Mouse (Mus musculus) forelimb bud, embryonic 11.5 days (tissue): ENCODE measurements around the gene Tmem115.

Experiments used
- DNase-seq: peaks from one replicate; pipeline ENCODE4 v3.0.0-alpha.2; 2012; ENCODE audit warnings: low read depth, low spot score

The Tmem115 gene

DNA sequence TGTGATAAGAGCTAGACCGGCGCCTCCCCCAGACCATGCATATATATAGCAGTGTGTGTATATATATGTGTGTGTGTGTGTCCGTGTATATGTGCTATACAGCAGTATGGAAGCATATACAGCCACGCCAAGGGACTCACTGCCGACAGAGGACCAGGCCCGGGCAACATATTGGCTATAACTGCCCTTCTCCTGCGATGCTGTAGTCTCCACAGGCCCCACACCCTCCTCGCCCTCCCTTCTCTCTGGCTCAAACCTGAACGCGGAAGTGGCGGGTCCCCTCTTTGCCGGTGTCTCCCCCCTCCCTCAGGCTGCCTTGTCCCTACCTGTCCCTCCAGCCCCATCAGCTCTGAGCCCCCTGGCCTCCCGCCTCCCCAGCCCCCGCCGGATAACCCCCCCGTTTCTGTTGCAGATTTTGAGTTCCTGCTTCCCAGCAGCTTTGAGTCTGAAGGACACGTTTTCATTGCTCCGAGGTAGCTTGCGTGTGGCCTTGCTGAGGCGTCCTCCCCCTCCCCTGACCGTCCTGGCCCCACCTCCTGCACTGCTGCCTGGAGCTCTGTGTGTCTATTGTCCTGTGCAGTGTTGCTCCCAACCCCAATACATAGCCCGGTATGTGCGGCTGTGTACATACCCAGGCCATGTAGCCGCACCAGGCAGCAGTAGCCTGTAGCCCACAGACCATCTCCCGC is 11.9 kb upstream of the Tmem115 start:
- DNase-seq = no peak

DNA sequence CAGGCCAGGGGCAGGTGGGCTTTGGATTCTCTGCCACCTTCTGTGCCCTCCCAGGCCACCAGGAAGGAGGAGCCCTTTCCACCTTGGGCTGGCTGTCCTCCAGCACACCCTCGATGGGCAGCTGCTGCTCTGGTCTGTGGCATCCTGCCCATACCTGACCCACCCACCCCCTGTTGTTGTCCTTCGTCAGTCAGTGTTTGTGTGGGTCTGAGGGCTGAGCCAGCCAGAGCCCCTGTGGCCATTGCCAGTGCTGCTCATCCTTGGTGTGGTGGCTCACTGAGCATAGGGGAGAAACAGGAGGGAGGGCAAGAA is 11.4 kb upstream of the Tmem115 start:
- no peak for DNase-seq

DNA sequence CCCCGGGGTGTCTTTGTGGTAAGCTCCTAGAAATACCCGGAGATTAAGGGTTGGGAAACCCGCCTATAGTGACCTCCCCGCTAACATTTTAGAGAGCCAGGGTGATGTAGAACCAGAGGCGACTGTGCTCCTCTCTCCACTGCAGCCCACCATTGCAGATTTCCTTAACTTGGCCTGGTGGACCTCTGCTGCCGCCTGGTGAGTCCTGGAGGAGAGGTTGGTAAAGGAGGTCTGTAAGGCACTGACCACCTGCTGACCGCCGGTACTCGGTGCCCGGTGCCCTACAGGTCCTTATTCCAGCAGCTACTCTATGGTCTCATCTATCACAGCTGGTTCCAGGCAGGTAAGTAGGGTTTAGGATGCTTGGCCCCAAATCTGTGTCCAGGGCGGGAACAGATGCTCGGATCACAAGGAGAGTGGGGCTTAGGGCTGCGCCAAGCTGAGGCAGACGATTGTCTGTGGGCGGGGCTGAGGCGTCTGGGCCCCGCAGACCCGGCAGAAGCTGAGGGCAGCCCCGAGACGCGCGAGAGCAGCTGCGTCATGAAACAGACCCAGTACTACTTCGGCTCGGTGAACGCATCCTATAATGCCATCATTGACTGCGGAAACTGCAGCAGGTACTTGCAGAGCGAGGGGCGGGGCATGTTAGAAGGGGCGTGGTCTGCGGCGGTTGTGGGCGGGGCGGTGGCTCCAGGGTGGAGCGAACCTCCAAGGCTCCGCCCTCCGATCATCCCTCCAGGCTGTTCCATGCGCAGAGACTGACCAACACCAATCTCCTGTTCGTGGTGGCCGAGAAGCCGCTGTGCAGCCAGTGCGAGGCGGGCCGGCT is 7.3 kb upstream of the Tmem115 start:
- DNase-seq = peak; percentile 60

DNA sequence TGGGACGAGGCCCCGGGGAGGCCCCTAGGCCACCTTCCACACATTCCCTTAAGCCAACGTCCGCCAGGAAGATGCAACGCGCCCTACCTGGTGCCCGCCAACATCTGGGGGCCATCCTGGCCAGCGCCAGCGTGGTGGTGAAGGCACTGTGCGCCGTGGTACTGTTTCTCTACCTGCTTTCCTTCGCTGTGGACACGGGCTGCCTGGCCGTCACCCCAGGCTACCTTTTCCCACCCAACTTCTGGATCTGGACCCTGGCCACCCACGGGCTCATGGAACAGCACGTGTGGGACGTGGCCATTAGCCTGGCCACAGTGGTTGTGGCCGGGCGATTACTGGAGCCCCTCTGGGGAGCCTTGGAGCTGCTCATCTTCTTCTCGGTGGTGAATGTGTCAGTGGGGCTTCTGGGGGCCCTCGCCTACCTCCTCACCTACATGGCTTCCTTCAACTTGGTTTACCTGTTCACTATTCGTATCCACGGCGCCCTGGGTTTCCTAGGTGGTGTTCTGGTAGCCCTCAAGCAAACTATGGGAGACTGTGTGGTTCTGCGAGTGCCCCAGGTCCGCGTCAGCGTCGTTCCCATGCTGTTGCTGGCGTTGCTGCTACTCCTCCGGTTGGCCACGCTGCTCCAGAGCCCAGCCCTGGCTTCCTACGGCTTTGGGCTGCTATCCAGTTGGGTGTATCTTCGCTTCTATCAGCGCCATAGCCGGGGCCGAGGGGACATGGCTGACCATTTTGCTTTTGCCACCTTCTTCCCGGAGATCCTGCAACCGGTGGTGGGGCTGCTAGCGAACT is 860 bp downstream of the Tmem115 start:
- no peak for DNase-seq

DNA sequence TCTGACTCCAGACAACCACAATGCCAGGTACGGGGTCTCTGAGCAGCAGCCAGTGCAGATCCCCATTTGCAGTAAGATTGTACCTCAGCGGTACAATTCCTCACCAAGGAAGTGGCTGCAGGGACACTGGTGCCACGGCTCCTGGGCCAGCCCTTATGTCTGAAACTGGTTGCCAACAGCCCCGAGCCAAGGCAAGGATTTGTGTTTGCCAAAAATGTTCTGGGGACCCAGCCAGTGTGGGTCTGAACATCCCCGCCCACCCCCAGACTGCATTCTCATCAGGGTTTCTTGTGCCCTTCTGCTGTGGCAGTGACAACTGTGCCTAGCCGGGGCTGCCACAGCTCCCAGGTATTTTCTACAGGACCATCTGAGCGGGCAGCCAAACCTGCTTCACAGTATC is 4.5 kb downstream of the Tmem115 start:
- DNase-seq = no peak

DNA sequence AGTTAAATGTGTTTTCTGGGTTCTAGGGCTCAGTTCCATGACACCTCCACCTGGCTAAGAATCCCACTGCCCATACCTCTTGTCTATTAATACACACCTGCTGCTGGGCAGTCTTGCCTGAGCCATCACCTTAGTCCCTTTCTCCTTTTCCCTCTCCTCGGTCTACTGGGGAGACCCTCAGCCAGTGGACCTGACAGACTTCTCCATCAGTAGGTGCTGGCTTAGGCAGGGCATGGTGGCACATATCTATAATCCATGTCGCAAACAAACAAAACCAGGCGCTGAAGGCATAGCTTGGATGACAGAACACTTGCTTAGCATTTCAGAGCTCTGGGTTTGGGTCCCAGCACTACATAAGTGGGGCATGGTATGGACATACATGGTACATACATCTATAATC is 5.0 kb downstream of the Tmem115 start:
- no peak for DNase-seq

DNA sequence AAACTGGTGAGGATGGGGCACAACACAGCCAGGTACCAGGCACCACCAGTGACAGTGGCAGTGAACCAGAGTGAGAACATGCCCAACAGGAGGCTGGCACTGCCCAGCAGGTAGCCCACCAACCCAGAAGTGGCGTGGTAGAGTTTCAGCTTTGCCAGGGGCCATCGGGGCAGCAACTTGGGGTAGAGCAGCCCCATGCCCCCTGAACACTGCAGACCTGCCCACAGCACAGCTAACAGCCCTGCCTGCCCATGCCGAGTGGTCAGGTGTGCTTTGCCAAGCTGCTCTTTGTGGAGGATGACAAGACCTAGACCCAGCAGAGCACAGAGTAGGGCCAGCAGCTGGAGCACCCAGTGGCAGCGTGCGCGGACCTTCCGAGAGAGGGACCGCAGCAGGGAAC is 6.2 kb downstream of the Tmem115 start:
- DNase-seq = no peak

DNA sequence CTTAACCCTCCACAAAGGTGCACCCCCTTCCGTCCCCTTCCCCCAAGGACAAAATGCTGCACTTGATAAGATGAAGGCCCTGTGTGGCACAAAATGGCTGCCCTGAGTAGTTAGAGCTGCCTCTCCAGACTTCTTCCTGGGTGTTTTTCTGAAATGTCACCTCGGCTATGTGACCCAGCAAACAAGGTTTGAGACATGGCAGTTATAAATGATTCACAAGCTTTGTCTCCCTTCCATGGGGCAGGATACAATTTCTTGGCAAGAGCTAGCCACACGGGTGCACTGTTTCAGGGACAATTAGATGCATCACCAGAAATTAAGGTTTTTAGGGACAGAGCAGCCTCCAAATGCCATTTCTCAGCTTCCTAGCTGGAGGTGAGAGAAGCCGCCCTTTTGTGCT is 6.7 kb downstream of the Tmem115 start:
- DNase-seq = no peak

DNA sequence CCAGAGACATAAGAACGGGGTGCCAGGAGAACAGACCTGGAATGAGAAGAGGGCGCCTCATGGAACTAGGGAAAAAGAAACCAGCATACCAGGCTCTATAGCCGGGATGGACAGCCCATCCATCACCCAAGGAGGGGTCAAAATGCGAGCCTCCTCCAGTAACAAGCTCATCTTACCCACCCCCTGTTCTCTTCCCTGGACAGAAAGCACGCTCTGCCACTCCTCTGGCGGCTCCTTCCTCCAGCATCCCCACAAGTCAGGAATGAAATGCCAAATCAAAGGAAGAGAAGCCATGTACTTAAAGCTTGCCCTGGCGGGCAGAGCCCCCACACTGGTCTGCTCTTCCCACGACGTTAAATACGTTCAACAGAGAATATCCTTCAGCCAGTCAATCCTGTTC is 7.3 kb downstream of the Tmem115 start:
- DNase-seq = no peak

DNA sequence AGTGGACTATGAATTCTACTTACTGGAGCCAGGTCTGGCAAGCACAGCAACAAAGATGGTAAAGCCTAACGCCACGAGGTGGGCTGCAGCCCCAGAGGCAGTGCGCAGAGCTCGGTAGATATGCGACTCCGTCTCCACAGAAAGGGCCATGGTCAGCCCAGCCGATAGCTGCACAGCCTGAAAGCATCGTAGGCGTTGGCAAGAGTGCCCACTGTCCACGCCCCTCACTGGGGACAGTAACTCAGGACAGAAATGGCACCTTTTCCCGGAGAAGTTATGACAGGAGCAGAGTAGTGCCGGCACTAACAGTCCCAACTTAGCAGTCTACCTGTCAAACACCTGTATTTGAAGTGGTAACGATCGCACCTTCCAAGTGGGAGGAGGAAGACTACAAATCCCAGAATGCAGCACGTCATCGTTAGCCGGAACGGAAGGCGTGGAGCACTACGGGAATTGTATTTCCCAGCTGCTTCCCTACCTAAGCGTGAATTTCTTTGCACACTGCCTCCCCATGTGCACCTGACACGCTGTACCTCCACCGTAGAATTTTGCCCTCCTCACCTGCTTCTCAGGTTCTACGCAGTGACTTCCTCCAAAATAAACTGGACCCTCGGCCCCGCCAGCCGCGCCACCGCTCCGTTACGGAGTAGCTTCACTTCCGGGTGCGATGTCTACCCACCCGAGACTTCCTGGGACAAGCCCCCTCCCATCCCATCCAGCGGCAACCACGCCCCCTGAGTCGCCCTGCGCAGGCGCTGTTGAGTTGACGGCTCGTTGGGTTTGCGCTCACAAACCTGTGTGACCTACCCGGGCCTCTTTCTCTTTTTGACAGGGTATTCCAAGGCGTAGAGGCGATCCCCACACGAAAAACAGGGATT is 8.0 kb downstream of the Tmem115 start, which contains the start of the genes Cyb561d2 and Nprl2:
Cyb561d2 (minus strand) TSS at position 720 of the 878 bp plus-strand sequence.
Nprl2 (plus strand) TSS at position 753 of the 878 bp plus-strand sequence.
- DNase-seq = peak; percentile 93

DNA sequence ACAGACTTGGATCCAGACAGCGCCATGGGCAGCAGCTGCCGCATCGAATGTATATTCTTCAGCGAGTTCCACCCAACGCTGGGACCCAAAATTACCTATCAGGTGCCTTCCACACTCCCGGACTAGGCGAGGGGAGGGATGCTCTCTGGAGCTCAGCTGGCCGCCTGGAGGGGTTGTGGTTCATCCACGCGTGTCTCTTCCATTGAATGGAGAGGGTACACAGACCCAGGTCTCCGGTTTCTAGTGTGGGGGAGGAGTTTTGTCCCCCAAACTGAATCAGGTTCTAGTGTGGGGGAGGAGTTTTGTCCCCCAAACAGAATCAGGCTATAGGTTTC is 8.6 kb downstream of the Tmem115 start:
- no peak for DNase-seq

DNA sequence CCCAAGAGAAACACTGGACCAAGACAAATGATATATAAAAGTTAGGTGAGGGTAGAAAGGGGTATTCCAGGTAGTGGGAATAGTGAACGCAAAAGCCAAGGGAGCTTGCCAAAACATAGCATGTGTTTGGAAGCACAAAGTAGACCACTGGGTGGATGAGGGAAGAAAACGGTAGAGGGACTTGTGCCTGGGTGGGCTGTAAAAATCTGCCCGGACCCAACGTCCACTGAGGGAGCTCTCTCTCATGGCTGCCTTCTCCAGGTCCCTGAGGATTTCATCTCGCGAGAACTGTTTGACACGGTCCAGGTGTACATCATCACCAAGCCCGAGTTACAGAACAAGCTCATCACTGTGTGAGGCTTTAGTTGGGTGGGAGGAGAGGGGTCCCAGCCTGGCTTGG is 9.0 kb downstream of the Tmem115 start:
- DNase-seq = no peak

DNA sequence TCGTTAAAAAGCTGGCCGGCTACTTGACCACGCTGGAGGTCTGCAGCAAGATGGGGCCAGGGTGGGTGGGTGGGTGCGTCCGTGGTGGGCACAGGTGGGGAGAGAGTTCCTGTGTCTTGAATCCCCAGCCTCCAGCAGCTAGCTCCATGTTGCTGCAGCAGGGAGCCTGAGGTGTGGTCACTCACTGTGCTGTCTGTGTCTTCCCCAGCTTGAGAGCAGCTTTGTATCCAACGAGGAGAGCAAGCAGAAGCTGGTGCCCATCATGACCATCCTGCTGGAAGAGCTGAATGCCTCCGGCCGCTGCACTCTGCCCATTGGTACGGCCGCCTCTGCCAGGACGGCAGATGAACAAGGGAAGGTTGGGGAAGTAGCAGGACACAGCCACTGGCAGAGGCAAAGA is 9.6 kb downstream of the Tmem115 start:
- DNase-seq = no peak

DNA sequence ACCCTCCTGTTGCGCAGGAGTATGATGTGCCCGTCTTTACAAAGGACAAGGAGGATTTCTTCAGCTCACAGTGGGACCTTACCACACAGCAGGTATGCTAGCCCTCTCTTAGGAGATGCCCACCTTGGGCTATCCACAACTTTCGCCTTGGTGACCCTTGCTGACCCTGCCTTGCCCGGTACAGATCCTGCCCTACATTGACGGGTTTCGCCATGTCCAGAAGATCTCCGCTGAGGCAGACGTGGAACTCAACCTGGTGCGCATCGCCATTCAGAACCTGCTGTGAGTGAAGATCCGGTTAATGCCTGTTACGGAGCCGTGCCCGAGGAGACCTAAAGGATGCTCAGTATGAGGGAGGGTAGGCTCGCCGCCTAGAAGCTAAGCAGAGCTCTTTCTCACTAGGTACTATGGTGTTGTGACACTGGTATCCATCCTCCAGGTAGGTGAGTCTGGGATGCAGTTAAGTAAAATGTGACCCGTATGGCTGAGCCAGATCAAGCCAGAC is 10.5 kb downstream of the Tmem115 start:
- no peak for DNase-seq

DNA sequence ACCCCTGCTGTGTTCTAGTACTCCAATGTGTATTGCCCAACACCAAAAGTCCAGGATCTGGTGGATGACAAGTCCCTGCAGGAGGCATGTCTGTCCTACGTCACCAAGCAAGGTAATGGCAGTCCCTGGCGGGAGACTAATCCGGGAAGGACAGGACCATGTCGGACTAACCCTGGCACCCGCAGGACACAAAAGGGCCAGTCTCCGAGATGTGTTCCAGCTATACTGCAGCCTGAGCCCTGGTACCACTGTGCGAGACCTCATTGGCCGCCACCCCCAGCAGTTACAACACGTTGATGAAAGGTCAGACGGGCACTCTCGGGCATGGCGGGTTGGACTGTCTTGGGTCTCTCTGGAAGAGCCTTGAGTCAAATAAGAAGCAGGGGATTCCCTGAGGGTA is 11.0 kb downstream of the Tmem115 start:
- no peak for DNase-seq

DNA sequence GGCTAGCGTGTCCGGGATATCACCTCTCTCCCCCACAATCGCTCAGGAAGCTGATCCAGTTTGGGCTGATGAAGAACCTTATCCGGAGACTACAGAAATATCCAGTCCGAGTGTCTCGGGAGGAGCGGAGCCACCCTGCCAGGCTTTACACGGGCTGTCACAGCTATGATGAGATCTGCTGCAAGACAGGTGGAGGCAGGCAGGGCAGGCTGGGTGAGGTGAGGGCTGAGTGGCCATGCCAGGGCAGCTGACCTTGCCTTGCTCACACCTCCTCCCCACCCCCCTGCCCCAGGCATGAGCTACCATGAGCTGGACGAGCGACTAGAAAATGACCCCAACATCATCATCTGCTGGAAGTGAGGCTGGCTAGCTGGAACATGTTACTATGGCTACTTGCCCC is 11.5 kb downstream of the Tmem115 start:
- DNase-seq = no peak

DNA sequence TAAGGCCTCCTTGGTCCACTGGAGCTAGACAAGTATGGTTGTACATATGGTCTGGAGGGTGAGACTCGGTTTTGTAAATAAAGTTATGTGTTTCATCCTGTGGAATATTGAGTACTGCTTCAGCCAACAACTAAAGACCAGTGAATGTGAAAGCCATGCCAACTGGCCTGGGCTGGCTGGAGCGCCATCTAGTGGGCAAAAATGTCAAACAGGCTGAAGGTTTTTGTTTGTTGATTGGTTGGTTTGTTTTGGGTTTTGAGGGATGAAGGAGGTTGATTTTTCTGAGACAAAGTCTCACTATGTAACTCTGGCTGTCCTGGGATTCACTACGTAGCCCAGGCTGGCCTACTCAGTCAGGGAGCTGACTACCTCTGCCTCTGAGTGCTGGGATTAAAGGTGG is 11.9 kb downstream of the Tmem115 start:
- no peak for DNase-seq

DNA sequence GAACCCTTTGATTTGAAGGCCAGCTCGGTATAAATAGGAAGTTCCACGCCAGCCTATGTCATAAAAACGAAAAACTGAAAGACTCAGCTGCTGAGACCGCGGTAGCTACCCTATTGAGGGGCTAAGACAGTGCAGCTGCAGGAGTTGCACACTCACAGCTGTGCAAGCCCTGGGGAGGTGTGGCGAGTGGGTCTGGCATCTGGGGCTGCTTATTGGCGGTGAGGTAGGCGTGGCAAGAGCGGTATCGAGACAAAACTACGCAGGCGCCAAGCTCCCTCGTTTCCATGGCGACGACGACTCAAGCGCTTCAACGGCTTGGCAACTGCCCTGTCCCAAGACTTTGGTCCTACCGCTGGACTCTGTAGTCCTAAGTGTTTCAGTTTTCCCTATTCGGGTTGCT is 13.3 kb downstream of the Tmem115 start, which contains the start of gene Zmynd10:
Zmynd10 (plus strand) TSS at position 273 of the 400 bp plus-strand sequence.
- peak; percentile 93 for DNase-seq

DNA sequence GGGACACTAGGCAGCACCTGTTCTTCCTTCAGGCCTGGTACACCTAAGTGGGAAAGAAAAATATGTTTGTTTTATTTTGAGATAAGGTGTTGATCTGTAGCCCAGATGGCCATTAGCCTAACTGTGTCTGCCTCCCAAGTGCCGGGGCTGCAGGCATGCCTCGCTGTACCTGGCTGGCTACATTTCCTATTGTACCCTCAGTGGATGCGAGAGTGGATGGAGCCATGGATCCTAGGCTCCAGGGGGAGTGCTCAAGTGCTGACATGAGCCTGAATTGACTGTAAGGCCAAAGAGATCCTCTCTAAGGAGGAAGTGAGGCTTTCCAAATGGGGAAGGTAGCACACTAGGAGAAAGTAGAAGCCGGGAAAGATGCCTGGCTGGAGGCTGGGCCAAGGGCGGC is 14.2 kb downstream of the Tmem115 start:
- DNase-seq = no peak

DNA sequence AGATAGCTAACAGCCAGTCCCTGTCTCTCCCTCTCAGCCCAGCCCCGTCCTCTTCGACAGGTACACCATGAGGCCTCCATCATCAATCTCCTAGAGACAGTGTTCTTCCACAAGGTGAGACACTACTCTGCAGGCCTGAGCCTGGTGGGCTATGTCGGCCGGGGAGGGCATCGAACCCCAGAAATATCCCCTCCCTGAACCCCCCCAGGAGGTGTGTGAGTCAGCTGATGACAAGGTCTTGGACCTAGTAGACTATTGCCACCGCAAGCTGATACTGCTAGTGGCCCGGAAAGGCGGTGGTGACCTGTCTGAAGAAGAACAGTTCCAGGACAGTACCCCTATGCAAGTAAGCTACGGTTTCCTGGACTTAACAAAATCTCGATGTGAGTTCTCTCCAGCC is 15.1 kb downstream of the Tmem115 start:
- DNase-seq = no peak
